Mouse (Mus musculus) stomach, postnatal 0 days (tissue): ENCODE data around the gene Myo7a. TPM values are rescaled to one million over a fixed set of nuclear protein-coding genes. Genes with fewer than 3 reads are reported as not detected.
A peak's percentile ranks its signal among the peaks of the same experiment; 100 is the strongest.

Experiments
- ATAC-seq: fragments of 200-750 bp; cut with Nextera tagmentation; 2 replicates; pipeline ENCODE4 v1.8.0; 2017; ENCODE audit not compliant: low FRiP score, low TSS enrichment
- DNase-seq: peaks from one replicate; pipeline ENCODE4 v3.0.0-alpha.2; 2016; ENCODE audit warnings: low spot score
- H3K27ac ChIP-seq: fragments of 300-500 bp; sonication (generic); replicated peaks from 2 replicates; pipeline ENCODE4 v1.5.1; 2014; ENCODE audit warnings: mild to moderate bottlenecking, control low read depth
- H3K27me3 ChIP-seq: fragments of 300-500 bp; sonication (generic); 2 replicates; pipeline ENCODE4 v1.6.1; 2014; ENCODE audit warnings: low read length; ENCODE audit not compliant: control insufficient read depth, insufficient read depth
- H3K36me3 ChIP-seq: fragments of 300-500 bp; sonication (generic); 2 replicates; pipeline ENCODE4 v1.6.1; 2014; ENCODE audit warnings: low read length, mixed read lengths; ENCODE audit not compliant: control insufficient read depth, insufficient read depth
- H3K4me1 ChIP-seq: fragments of 300-500 bp; sonication (generic); replicated peaks from 2 replicates; pipeline ENCODE4 v1.6.1; 2014; ENCODE audit warnings: antibody characterized with exemption; ENCODE audit not compliant: control insufficient read depth, insufficient read depth
- H3K4me2 ChIP-seq: fragments of 300-500 bp; sonication (generic); replicated peaks from 2 replicates; pipeline ENCODE4 v1.6.1; 2014; ENCODE audit warnings: low read depth, mild to moderate bottlenecking, control low read depth, moderate library complexity
- H3K4me3 ChIP-seq: fragments of 300-500 bp; sonication (generic); 2 replicates; pipeline ENCODE4 v1.5.1; 2014; ENCODE audit warnings: low read depth, low read length, control low read depth
- H3K9ac ChIP-seq: fragments of 300-500 bp; sonication (generic); 2 replicates; pipeline ENCODE4 v1.6.1; 2014; ENCODE audit warnings: mild to moderate bottlenecking, low read length, control low read depth, mixed read lengths
- H3K9me3 ChIP-seq: fragments of 300-500 bp; sonication (generic); 2 replicates; pipeline ENCODE4 v1.6.1; 2016; ENCODE audit warnings: low read length; ENCODE audit not compliant: control insufficient read depth
- CTCF ChIP-seq: IDR thresholded peaks from 2 replicates; pipeline ENCODE4 v1.5.1; 2016; ENCODE audit warnings: antibody characterized with exemption, low read depth, mild to moderate bottlenecking, moderate library complexity
- EP300 ChIP-seq: optimal IDR thresholded peaks from 2 replicates; pipeline ENCODE3; 2016; ENCODE audit warnings: antibody characterized with exemption
- WGBS: fragments of 180-500 bp; shearing (Covaris S2); extraction: QIAGEN DNeasy Blood & Tissue Kit; methylation state at CpG from one replicate; pipeline ENCODE4 v1.1.7; 2014; 5-methylcytosine and 5-hydroxymethylcytosine counted together
- polyA plus RNA-seq: library from polyadenylated mRNA; unstranded; fragments of >200 nt; fragmentation: Nextera tagmentation; extraction: Ambion mirVana; gene quantifications from 2 replicates; pipeline ENCODE4 v1.2.1, GENCODE M21; 2015

The Myo7a gene
- polyA plus RNA-seq, 1 experiment from 2014 or later: 2.4 TPM

DNA sequence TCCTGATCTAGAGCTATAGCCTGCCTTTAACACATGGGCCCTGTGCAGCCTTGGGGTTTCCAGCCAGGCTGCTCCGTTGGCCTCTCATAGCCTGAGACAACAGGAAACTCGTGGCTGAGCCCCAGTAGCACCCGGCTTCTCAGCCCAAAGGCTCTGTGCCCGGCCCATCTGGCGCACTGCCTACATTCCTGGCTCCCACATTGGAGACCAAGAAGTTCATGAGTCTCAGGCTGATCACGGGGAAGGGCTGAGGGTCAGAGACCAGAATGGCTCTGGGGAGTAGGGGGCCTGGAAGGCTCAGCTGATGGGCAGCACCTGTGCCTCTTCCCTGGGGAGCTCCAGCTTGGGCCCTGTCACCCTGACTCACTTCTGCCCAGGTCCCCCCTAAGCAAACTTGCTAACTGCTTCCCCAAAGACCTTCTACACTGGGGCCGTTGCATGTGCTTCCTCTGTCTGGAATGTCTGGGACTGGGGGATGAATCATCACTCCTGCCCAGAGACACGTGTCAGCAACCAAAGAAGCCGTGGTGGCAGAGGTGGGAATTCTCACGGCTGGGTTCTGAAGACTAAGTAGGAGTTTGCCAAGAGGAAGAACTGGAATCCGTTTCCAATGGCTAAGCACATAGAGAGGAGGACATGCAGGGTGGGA lies 2.2 kb downstream of the Myo7a start:
- TF ChIP-seq CTCF (no peak), EP300 (no peak)
- no peak overlapping the region for H3K4me3 ChIP-seq
- no peaks in the 10 kb centered on the region for H3K9me3 ChIP-seq
- H3K4me2 ChIP-seq: no peak overlapping the region
- no peak overlapping the region for H3K9ac ChIP-seq
- 33% methylated on average over 11 of the region's 11 CpGs for WGBS
- H3K36me3 ChIP-seq: no peaks in the 10 kb centered on the region
- H3K27ac ChIP-seq: no peak overlapping the region
- peak; percentile 64 for DNase-seq
- 0 out of 2 replicates have a peak, but pooled peaks cover 3% of the 10 kb centered on the region for H3K4me1 ChIP-seq
- ATAC-seq: no peak
- H3K27me3 ChIP-seq: no peaks in the 10 kb centered on the region

DNA sequence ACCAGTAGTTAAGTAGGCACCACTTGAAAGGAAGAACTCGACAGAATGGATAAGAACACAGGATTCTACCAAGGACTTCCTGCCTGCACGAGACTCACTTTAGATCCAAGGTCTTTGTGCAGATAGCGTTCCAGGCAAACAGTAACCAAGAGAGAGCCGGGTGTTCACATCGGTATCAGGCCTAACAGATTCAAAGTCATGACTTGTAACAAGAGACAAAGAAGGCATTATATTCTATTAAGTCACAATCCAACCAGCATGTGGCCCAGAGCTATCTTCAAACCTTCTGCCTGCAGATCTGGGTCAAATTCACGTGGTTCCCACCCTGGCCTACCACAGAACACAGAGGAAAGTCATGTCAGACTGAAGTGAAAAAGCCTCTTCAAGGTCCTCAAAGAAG lies 4.7 kb downstream of the Myo7a start:
- no peaks in the 10 kb centered on the region for H3K27me3 ChIP-seq
- no peak overlapping the region for H3K27ac ChIP-seq
- WGBS: 49% methylated on average over 6 of the region's 6 CpGs
- no peak overlapping the region for H3K4me3 ChIP-seq
- H3K4me2 ChIP-seq: no peak overlapping the region
- no peak for ATAC-seq
- DNase-seq: no peak
- H3K4me1 ChIP-seq: 0 out of 2 replicates have a peak, but pooled peaks cover 3% of the 10 kb centered on the region
- H3K9me3 ChIP-seq: no peaks in the 10 kb centered on the region
- no peak overlapping the region for H3K9ac ChIP-seq
- H3K36me3 ChIP-seq: no peaks in the 10 kb centered on the region
- no peak for TF ChIP-seq EP300
- no peak for TF ChIP-seq CTCF

DNA sequence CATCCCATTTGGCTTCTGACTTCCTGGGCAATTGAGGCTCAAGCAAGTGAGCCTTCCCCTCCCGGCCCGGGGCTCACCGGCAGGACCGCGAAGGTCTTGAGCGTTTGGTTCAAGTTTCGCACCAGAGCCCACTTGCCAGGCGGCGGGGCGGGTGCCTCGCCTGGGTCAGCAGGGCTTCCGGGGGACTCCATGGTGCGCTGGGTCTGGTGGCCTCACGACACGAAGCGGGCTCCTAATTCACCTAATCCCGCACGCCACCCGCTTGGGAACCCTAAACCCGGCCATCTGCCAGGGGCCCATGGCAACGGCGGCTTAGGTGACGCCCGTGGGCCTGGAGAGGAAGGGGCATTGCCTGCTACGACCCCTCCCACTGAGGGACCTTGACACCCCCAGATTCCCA lies 8.1 kb downstream of the Myo7a start:
- Histone ChIP-seq H3K4me2 (peak overlapping the region; percentile 45), H3K27me3 (no peaks in the 10 kb centered on the region), H3K4me1 (no peaks in the 10 kb centered on the region), H3K9ac (peak overlapping the region; percentile 48; the same call in 1 of the 2 replicates), H3K4me3 (peak overlapping the region; percentile 12; the same call in 1 of the 2 replicates), H3K36me3 (no peaks in the 10 kb centered on the region), H3K27ac (no peak overlapping the region), H3K9me3 (no peaks in the 10 kb centered on the region)
- ATAC-seq (no peak), DNase-seq (no peak)
- no peak for TF ChIP-seq EP300
- TF ChIP-seq CTCF: no peak
- WGBS: 12% methylated on average over 25 of the region's 25 CpGs

DNA sequence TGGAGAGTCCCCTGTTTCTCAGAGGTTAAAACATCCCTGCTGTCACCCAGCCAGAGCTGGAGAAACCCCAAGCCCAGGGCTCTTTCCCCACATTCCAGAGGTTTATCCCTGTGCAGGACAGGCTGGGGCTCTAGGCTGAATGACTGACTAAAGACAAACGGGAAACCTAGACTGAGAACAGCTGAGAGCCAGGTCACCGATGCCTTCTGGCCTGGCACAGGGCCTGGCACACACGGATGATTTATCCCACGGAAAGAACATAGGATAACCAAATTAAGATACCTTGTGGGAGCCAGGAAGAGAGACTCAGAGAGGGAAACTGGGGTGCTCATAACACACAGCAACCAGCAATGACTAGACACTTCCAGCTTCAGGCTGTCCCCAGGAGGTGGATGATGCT lies 9.6 kb downstream of the Myo7a start:
- Histone ChIP-seq H3K36me3 (no peaks in the 10 kb centered on the region), H3K9ac (no peak overlapping the region), H3K4me3 (no peak overlapping the region), H3K9me3 (no peaks in the 10 kb centered on the region), H3K27ac (no peak overlapping the region), H3K27me3 (no peaks in the 10 kb centered on the region), H3K4me1 (no peaks in the 10 kb centered on the region), H3K4me2 (no peak overlapping the region)
- DNase-seq (no peak), ATAC-seq (no peak)
- no peak for TF ChIP-seq CTCF
- TF ChIP-seq EP300: no peak
- WGBS: 57% methylated on average over 4 of the region's 4 CpGs

DNA sequence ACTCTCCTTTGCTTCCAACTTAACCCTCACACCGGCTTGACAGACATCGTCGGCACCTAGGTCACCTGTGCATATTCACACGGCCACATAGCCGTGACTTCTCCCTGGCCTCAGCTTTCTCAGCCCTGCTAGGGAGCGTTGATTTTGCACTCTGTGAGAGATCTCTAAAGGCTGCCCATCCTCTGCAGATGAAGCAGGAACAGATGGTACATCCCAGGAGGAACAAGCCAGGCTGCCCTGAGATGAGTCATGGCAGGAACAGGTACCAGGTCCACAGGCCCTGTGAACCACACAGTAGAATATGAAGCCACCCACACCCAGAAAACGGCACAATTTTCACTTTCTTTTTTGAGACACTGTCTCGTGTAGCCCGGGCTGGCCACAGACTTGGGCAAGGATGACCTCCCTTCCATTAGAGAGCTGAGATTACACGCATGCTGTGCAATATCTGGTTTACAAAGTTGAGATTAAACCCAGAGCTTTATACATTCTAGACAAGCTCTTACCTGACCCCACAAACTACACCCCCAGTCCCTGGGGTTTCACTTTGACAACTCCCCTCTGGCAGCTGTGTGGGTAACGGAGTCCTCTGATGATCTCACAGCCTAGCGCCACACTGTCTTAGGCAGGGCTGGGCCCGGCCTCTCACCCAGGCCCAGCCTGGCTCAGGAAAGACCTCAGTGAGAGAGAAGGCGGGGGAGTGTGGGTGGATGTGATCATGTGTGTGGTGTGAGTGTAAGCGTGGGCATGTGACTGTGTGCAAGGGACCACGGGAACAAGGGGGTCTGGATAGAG lies 10.5 kb downstream of the Myo7a start:
- ATAC-seq: no peak
- Histone ChIP-seq H3K27ac (no peak overlapping the region), H3K9me3 (no peaks in the 10 kb centered on the region), H3K4me3 (no peak overlapping the region), H3K4me2 (no peak overlapping the region), H3K4me1 (no peaks in the 10 kb centered on the region), H3K27me3 (no peaks in the 10 kb centered on the region), H3K36me3 (no peaks in the 10 kb centered on the region), H3K9ac (no peak overlapping the region)
- TF ChIP-seq EP300 (no peak), CTCF (no peak)
- DNase-seq: no peak
- WGBS: 78% methylated on average over 16 of the region's 16 CpGs

DNA sequence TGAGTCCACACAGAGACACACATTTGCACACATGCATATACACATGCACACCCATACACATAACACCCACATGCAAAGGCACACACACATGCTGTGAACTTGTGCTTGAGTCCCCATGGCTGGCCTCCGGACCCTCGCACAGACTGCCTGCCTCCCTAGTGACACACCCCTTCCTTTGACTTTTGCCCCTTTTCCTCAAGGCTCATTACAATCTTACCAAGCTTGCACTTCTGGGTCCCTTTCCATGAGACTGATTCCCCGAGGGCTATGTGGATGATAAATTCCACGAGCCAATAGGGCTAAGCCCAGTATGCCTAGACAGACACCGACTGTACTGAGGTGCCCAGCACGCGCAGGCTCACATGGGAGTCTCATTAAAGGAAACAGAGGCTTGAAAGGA lies 13.1 kb downstream of the Myo7a start:
- no peaks in the 10 kb centered on the region for H3K9me3 ChIP-seq
- ATAC-seq: no peak
- no peak for TF ChIP-seq EP300
- TF ChIP-seq CTCF: no peak
- H3K4me1 ChIP-seq: no peaks in the 10 kb centered on the region
- H3K27ac ChIP-seq: no peak overlapping the region
- H3K27me3 ChIP-seq: no peaks in the 10 kb centered on the region
- no peak overlapping the region for H3K4me2 ChIP-seq
- no peaks in the 10 kb centered on the region for H3K36me3 ChIP-seq
- no peak for DNase-seq
- no peak overlapping the region for H3K4me3 ChIP-seq
- 84% methylated on average over 7 of the region's 7 CpGs for WGBS
- no peak overlapping the region for H3K9ac ChIP-seq
